Mouse (Mus musculus) forebrain, embryonic 14.5 days (tissue): ENCODE measurements around the gene Ass1. TPM values are rescaled to one million over a fixed set of nuclear protein-coding genes. Genes with fewer than 3 reads are reported as not detected.

Experiments
- ATAC-seq: fragments of 200-750 bp; cut with Nextera tagmentation; 2 replicates; pipeline ENCODE4 v1.8.0; 2017; ENCODE audit warnings: mild to moderate bottlenecking, moderate library complexity
- DNase-seq: peaks from one replicate; pipeline ENCODE4 v3.0.0-alpha.2; 2015; ENCODE audit warnings: low spot score
- H3K27ac ChIP-seq: fragments of 300-500 bp; sonication (generic); 2 replicates; pipeline ENCODE4 v1.5.1; 2014; ENCODE audit warnings: low read depth, mild to moderate bottlenecking, control low read depth, low read length, moderate library complexity
- H3K27me3 ChIP-seq: fragments of 300-500 bp; sonication (generic); replicated peaks from 2 replicates; pipeline ENCODE4 v1.6.1; 2014; ENCODE audit warnings: low read length, control low read depth, mixed read lengths; ENCODE audit not compliant: control insufficient read depth, insufficient read depth
- H3K36me3 ChIP-seq: fragments of 300-500 bp; sonication (generic); 2 replicates; pipeline ENCODE4 v1.6.1; 2014; ENCODE audit warnings: low read length, control low read depth; ENCODE audit not compliant: control insufficient read depth, insufficient read depth
- H3K4me1 ChIP-seq: fragments of 300-500 bp; sonication (generic); 2 replicates; pipeline ENCODE4 v1.6.1; 2014; ENCODE audit warnings: antibody characterized with exemption, low read length, control low read depth; ENCODE audit not compliant: control insufficient read depth, insufficient read depth
- H3K4me2 ChIP-seq: fragments of 300-500 bp; sonication (generic); 2 replicates; pipeline ENCODE4 v1.6.1; 2014; ENCODE audit warnings: mild to moderate bottlenecking, control low read depth, low read length
- H3K4me3 ChIP-seq: fragments of 300-500 bp; sonication (generic); 2 replicates; pipeline ENCODE4 v1.5.1; 2014; ENCODE audit warnings: low read depth, low read length, control low read depth
- H3K9ac ChIP-seq: fragments of 300-500 bp; sonication (generic); 2 replicates; pipeline ENCODE4 v1.6.1; 2014; ENCODE audit warnings: mild to moderate bottlenecking, low read length, control low read depth, moderate library complexity
- H3K9me3 ChIP-seq: fragments of 300-500 bp; sonication (generic); replicated peaks from 2 replicates; pipeline ENCODE4 v1.6.1; 2016; ENCODE audit warnings: low read length, control low read depth, mixed read lengths; ENCODE audit not compliant: control insufficient read depth
- WGBS: fragments of 180-500 bp; shearing (Covaris S2); extraction: QIAGEN DNeasy Blood & Tissue Kit; methylation state at CpG from one replicate; pipeline ENCODE4 v1.1.7; 2014; 5-methylcytosine and 5-hydroxymethylcytosine counted together
- polyA plus RNA-seq: library from polyadenylated mRNA; unstranded; fragments of >200 nt; fragmentation: Nextera tagmentation; extraction: Ambion mirVana; gene quantifications from 2 replicates; pipeline ENCODE4 v1.2.1, GENCODE M21; 2014

The Ass1 gene
- polyA plus RNA-seq, 1 experiment from 2014 or later = 6.3 TPM

DNA sequence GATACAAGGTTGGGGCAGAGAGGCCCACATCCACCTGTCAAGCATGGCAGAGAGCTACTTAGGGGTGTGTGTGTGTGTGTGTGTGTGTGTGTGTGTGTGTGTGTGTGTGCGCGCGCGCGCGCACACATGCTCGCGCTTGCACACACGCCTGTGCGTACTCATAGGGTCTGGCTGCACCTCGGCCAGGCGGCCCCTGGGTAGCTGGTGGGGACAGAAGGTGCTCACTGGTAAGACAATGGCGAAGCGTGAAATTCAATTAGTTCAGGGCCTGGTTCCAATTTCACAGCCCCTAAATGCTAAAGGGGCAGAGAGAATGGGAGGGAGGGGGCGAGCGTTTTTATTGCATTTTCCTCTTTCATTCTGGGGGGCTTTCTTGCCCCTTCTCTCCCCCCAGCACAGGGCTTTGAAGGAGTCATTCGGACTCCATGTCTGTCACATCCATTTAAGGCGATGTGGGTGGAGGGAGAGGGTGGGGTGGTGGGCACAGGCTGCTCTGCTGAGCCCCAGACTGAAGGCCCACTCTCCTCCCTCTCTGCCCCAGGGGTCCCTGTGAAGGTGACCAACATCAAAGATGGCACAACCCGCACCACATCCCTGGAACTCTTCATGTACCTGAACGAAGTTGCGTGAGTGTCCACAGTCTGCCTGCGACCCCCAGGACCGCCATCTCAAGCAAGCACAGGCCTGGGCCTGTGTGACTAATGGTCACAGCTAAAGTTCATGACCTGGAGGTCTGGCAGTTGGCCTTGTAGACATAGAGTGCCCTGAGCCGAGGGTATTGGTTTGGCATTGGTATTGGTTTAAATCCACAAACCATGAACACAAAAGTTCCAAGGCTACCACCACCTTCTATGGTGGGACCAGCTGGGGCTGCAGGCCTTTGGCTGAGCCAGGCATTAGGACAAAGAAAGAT, 30.5 kb downstream of the Ass1 start:
- Histone ChIP-seq H3K27me3 (peaks cover 65% of the 10 kb centered on the region), H3K27ac (peak overlapping the region; percentile 74), H3K4me1 (peaks cover 47% of the 10 kb centered on the region), H3K9me3 (no peaks in the 10 kb centered on the region), H3K36me3 (no peaks in the 10 kb centered on the region), H3K4me2 (peak overlapping the region; percentile 35), H3K9ac (no peak overlapping the region), H3K4me3 (no peak overlapping the region)
- DNase-seq = peak; percentile 75
- peak; percentile 65 for ATAC-seq
- 25% methylated on average over 23 of the region's 24 CpGs for WGBS

- no peak overlapping the region for H3K4me3 ChIP-seq
- no peaks in the 10 kb centered on the region for H3K9me3 ChIP-seq
- no peak overlapping the region for H3K4me2 ChIP-seq
- ATAC-seq = no peak
- WGBS = 52% methylated on average over 20 of the region's 20 CpGs
- peak; percentile 74 for DNase-seq
- peaks cover 40% of the 10 kb centered on the region for H3K4me1 ChIP-seq
- peaks cover 58% of the 10 kb centered on the region for H3K27me3 ChIP-seq
- no peaks in the 10 kb centered on the region for H3K36me3 ChIP-seq
- H3K9ac ChIP-seq = no peak overlapping the region
- H3K27ac ChIP-seq = no peak overlapping the region
Measured at GRCm38 (mm10) chr2:31501448-31502130, 31.6 kb downstream of the Ass1 start.

DNA sequence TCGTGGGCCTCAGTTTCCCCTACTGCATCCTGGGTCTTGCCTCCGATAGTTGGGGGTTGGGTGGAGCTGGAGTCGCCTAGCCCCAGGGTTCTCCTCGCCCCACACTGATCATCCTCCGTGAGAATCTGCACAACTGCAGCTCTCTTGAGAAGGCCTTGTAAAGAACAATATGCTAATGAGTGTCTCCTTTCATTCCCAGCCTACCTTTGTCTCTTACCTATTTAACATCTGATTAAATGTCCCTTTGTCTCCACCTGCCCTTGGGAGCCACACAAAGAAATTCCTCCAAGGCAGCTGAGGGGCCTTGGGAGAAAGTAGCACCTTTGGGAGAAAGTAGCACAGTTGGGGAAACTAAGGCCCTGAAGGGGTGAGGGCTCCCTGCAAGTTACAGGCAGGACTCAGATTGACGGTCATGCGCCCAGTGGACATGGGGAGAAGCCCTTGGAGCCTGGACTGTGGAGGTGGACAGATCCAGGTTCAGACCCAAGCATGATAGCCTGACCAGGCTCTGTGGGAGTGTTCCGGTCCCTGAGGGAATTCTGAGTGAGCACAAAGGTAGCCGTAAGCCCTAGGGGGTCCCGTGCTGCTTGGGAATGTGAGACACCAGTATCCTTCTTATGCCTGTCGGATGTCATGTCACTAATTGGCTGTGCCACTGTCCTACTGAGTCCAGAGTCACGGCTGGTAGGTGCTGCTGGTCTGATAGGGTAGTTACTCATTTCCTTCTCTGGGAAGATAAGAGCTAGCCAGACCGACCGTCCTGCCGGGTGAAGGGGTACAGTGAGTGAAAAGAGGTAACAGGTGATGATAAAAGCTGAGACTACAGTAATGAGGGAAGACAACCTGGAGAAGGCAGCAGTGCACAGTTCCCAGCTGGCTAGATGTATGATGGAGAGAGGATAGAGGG, 32.9 kb downstream of the Ass1 start:
- 41% methylated on average over 15 of the region's 15 CpGs for WGBS
- Histone ChIP-seq H3K27ac (no peak overlapping the region), H3K27me3 (peaks cover 45% of the 10 kb centered on the region), H3K9ac (no peak overlapping the region), H3K9me3 (no peaks in the 10 kb centered on the region), H3K4me2 (no peak overlapping the region), H3K36me3 (no peaks in the 10 kb centered on the region), H3K4me3 (no peak overlapping the region), H3K4me1 (peaks cover 34% of the 10 kb centered on the region)
- DNase-seq (no peak), ATAC-seq (no peak)

DNA sequence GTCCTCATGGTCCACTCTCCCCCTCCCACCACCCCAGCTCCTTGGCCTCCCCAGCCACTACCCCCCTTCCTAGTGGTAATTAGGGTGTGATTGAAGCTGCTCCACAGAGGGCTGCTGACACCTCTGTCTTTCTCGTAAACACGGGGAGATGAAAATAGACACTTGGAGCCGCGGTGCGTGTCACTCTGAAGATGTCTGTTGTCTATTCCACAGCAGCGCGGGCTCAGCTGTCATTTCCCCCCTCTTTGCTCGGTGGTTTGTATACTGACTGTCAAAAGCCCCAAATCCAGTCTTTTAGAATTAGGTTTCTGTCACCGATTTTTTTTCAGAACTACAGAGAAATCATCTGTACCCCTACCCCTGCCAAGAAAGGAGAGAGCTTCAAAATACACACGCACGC, 35.5 kb downstream of the Ass1 start:
- no peak overlapping the region for H3K9ac ChIP-seq
- peak; percentile 37; the same call in 1 of the 2 replicates for ATAC-seq
- no peak overlapping the region for H3K27ac ChIP-seq
- peaks cover 11% of the 10 kb centered on the region for H3K4me1 ChIP-seq
- peaks cover 33% of the 10 kb centered on the region for H3K27me3 ChIP-seq
- H3K4me3 ChIP-seq = no peak overlapping the region
- DNase-seq = peak; percentile 48
- H3K4me2 ChIP-seq = no peak overlapping the region
- no peaks in the 10 kb centered on the region for H3K9me3 ChIP-seq
- no peaks in the 10 kb centered on the region for H3K36me3 ChIP-seq
- WGBS = 31% methylated on average over 11 of the region's 11 CpGs

DNA sequence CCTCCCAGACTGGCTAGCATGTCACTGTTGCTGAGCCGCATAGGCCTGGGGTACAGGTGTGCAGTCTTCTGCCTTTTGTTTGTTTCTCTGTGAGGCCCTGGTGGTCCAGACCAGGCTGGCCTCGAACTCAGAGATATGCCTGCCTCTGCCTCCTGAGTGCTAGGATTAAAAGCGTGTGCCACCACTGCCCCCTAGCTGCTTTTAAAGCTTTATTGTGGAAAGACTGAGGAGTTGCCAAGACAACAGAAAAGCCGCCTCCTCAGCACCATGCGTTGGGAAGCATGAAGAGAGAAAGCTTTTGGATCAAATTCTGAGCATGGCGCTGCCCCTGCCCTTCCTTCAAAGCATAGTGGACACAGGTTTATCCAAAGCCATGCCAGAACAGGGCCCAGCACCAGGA, 38.8 kb downstream of the Ass1 start:
- Histone ChIP-seq H3K4me2 (no peak overlapping the region), H3K4me1 (peaks cover 4% of the 10 kb centered on the region), H3K9me3 (no peaks in the 10 kb centered on the region), H3K27me3 (peaks cover 14% of the 10 kb centered on the region), H3K27ac (no peak overlapping the region), H3K4me3 (no peak overlapping the region), H3K36me3 (no peaks in the 10 kb centered on the region), H3K9ac (no peak overlapping the region)
- ATAC-seq = no peak
- DNase-seq = no peak
- 94% methylated on average over 6 of the region's 6 CpGs for WGBS

DNA sequence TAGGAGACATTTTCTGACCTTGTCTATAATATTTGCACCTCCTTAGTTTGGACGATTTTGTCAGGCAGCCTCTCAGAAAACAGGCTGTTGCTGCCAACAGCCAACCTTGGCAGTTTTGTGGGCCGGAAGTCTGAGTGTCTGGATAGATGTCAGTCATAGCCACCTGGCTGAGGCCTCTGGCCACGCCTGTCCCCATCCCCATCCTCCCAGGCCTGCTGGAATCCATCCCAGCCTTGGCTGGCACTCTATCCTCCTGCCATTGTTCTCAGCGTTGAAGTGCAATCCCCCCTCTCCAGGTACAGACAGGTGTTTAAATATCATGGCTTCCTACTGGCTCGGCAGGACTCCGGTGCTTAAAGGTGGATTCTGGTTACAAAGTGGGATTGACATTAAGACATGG, 41.3 kb downstream of the Ass1 start:
- DNase-seq = no peak
- H3K4me3 ChIP-seq = no peak overlapping the region
- WGBS = 72% methylated on average over 6 of the region's 6 CpGs
- no peak for ATAC-seq
- H3K9me3 ChIP-seq = peaks cover 8% of the 10 kb centered on the region; the same call in 1 of the 2 replicates
- no peak overlapping the region for H3K9ac ChIP-seq
- no peak overlapping the region for H3K4me2 ChIP-seq
- H3K4me1 ChIP-seq = no peaks in the 10 kb centered on the region; the same call in 1 of the 2 replicates
- H3K36me3 ChIP-seq = no peaks in the 10 kb centered on the region
- H3K27me3 ChIP-seq = 0 out of 2 replicates have a peak, but pooled peaks cover 9% of the 10 kb centered on the region
- no peak overlapping the region for H3K27ac ChIP-seq

DNA sequence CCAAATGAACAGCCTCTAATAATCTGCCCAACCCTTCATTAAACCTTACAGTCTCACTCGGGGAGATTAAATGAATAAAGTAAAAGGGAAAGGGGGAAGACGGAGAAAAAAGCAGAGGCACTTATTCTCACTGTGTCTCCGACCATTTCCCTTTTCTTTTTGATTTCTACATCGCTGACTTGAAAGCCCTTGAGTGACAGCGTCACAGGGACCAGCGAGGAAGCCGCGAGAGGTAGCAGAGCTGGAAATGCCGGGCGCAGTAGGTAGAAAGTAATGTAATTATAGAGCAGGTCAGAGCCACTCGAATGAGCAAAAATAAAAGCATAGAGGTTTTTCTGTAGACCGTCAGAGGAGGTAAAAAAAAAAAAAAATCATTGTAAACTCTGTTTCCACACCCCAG, 46.5 kb downstream of the Ass1 start:
- Histone ChIP-seq H3K36me3 (no peaks in the 10 kb centered on the region), H3K9ac (no peak overlapping the region), H3K4me3 (no peak overlapping the region), H3K27me3 (peaks cover 12% of the 10 kb centered on the region), H3K4me1 (no peaks in the 10 kb centered on the region; the same call in 1 of the 2 replicates), H3K27ac (no peak overlapping the region; the same call in 1 of the 2 replicates), H3K4me2 (no peak overlapping the region), H3K9me3 (peaks cover 8% of the 10 kb centered on the region; the same call in 1 of the 2 replicates)
- peak; percentile 53 for DNase-seq
- ATAC-seq = no peak
- WGBS = 15% methylated on average over 12 of the region's 12 CpGs

DNA sequence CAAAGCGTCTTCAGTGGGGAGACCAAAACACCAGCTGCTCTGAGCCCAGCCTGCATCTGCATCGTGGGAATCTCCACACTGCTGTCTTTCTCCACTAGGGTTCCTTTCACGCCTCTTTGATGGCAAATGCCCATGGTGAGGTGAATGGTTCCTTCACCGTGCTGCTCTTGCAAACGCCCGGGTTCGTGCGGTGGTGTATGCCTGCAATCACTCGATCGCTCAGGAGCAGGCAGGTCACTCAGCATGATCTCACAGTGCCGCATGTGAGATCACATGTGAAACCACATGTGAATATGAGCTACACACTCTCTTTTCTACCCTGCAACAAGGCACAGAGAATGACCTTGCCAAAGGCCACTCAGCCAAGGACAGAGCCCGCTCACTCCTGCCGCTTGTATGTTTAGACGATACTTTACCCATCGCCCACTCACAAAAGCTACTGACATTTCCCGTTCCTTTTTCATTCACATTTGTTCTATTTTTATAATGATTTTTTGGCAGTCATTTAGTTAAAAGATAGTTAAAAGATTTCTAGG, 51.9 kb downstream of the Ass1 start:
- H3K4me1 ChIP-seq = no peaks in the 10 kb centered on the region
- WGBS = 83% methylated on average over 16 of the region's 16 CpGs
- H3K9ac ChIP-seq = no peak overlapping the region
- H3K36me3 ChIP-seq = no peaks in the 10 kb centered on the region
- ATAC-seq = no peak
- no peak overlapping the region for H3K4me3 ChIP-seq
- no peak for DNase-seq
- peaks cover 6% of the 10 kb centered on the region for H3K27me3 ChIP-seq
- H3K4me2 ChIP-seq = no peak overlapping the region
- H3K9me3 ChIP-seq = no peaks in the 10 kb centered on the region
- H3K27ac ChIP-seq = no peak overlapping the region
